Comparison of ENCODE assay signal across 12 mouse cellular contexts in the genomic region with DNA sequence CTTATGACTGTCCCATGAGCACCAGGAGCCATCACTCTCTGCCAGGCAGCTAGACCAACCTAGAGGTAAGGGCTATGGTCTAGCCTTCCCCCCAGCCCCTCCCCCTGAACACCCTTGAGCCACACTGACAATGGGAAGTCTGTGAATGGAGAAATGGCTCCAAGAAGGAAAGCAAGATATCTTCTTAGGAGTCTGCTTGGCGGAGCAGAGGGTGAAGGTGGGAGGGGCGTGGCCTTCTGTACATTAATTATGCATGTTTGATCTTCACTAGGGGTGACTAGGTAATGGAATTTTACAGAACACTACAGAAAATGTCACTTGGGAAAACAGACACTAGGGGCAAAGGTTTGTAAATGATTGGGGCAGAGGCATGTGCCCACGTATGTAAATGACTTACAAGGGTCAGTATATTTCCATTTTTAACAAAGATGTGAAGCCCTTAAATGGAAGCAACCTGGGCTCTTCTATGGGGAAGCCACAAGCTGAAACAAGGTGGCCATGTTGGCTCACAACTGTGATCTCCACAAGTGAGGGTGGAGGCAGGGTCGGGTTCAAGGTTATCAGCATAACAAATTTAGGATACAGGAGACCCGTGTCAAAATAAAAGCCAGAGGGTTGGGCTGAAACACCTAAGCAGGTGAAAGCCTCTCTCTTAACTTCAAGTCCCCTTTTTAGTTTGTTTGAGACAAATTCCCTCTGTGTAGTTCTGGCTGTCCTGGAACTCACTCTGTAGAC. TPM values are rescaled to one million over a fixed set of nuclear protein-coding genes. Genes with fewer than 3 reads are reported as not detected.
"Had no signal": no experiment of that assay in that cellular context is flagged by ENCODE, and none has a peak within 500 bp of the region (broad histone marks: within the 10 kb centered on the region; RNA-seq: fewer than 3 reads in every experiment).

No protein-coding gene starts in this region.

- H3K9ac ChIP-seq: kidney, embryonic 15.5 days; liver, embryonic 13.5 days; midbrain, embryonic 13.5 days had no signal

- H3K9me3 ChIP-seq: kidney, embryonic 15.5 days; liver, embryonic 13.5 days; midbrain, embryonic 13.5 days had no signal

- H3K36me3 ChIP-seq: kidney, embryonic 15.5 days; liver, embryonic 13.5 days; midbrain, embryonic 13.5 days had no signal

- H3K27me3 ChIP-seq: kidney, embryonic 15.5 days had no signal

- H3K4me1 ChIP-seq: liver, embryonic 13.5 days had no signal

- H3K4me3 ChIP-seq: kidney, embryonic 15.5 days; layer of hippocampus, adult 2 months; liver, embryonic 13.5 days; midbrain, embryonic 13.5 days had no signal

- DNase-seq: kidney, adult 8-10 months; kidney, postnatal 10 days; layer of hippocampus, adult 9-11 months; liver, embryonic 13.5 days; lung, adult 2 months; thymus, adult 18-20 months; thymus, postnatal 4 days had no signal

- H3K27ac ChIP-seq: kidney, embryonic 15.5 days; layer of hippocampus, adult 2 months; liver, embryonic 13.5 days; macrophage had no signal

RNA-seq across cellular contexts. Expression of gene Tcp11, which starts 50.1 kb away (rescaled TPM):
- polyA plus RNA-seq: liver, adult 2 months; macrophage had no signal
